Mouse (Mus musculus) spleen, adult 18-20 months (tissue): ENCODE results near the gene Mob3a.

Experiments
- DNase-seq, 2 experiments: peaks; one replicate each; pipeline ENCODE4 v3.0.0; 2022; ENCODE audit warnings: mixed read lengths in 2 of 2

Mob3a gene

GRCm38 (mm10) chr10:80701721-80702535, at the start of gene Mob3a, which contains the start of gene Izumo4:
Gene Mob3a, minus strand, starts transcription at chr10:80701977.
Gene Izumo4, plus strand, starts transcription at chr10:80702184.
- peak; percentile 97 to 100 for DNase-seq

GRCm38 (mm10) chr10:80751188-80751832, 49.5 kb upstream of the Mob3a start:
- peak in 1 of 2 experiments; percentile 17 for DNase-seq

- peak in 1 of 2 experiments; percentile 47 for DNase-seq
Measured at GRCm38 (mm10) chr10:80748609-80749008, 46.8 kb upstream of the Mob3a start.

- peak; percentile 62 to 77 for DNase-seq
Measured at GRCm38 (mm10) chr10:80747410-80747809, 45.6 kb upstream of the Mob3a start.

- peak in 1 of 2 experiments; percentile 36 for DNase-seq
Measured at GRCm38 (mm10) chr10:80744262-80744661, 42.5 kb upstream of the Mob3a start.

GRCm38 (mm10) chr10:80742180-80742978, 40.6 kb upstream of the Mob3a start, which contains the start of gene Ap3d1:
Gene Ap3d1, minus strand, starts transcription at chr10:80742264.
- peak; percentile 95 to 96 for DNase-seq

- DNase-seq, result no peak
Measured at GRCm38 (mm10) chr10:80741634-80742179, 39.9 kb upstream of the Mob3a start.

- no peak for DNase-seq
Measured at GRCm38 (mm10) chr10:80741146-80741545, 39.4 kb upstream of the Mob3a start.

GRCm38 (mm10) chr10:80738657-80739056, 36.9 kb upstream of the Mob3a start:
- no peak for DNase-seq

- DNase-seq, result no peak
Measured at GRCm38 (mm10) chr10:80736731-80737130, 35.0 kb upstream of the Mob3a start.

GRCm38 (mm10) chr10:80732611-80733101, 30.9 kb upstream of the Mob3a start:
- DNase-seq, result no peak

- DNase-seq, result no peak
Measured at GRCm38 (mm10) chr10:80727369-80728127, 25.8 kb upstream of the Mob3a start.

GRCm38 (mm10) chr10:80717281-80717680, 15.5 kb upstream of the Mob3a start:
- no peak for DNase-seq

- no peak for DNase-seq
Measured at GRCm38 (mm10) chr10:80710834-80711233, 9.1 kb upstream of the Mob3a start.

GRCm38 (mm10) chr10:80705479-80705878, 3.7 kb upstream of the Mob3a start:
- no peak for DNase-seq

- DNase-seq, result no peak
Measured at GRCm38 (mm10) chr10:80705033-80705432, 3.3 kb upstream of the Mob3a start.

- no peak for DNase-seq
Measured at GRCm38 (mm10) chr10:80704418-80704817, 2.6 kb upstream of the Mob3a start.

- no peak for DNase-seq
Measured at GRCm38 (mm10) chr10:80703643-80704042, 1.9 kb upstream of the Mob3a start.

- peak; percentile 91 to 93 for DNase-seq
Measured at GRCm38 (mm10) chr10:80702536-80703390, 986 bp upstream of the Mob3a start.

GRCm38 (mm10) chr10:80700732-80701131, 1.0 kb downstream of the Mob3a start:
- DNase-seq, result peak; percentile 39 to 49

GRCm38 (mm10) chr10:80700038-80700504, 1.7 kb downstream of the Mob3a start:
- no peak for DNase-seq
